Mouse (Mus musculus) cerebellum, postnatal 10 days (tissue): ENCODE data around the gene Inafm2.
A peak's percentile ranks its signal among the peaks of the same experiment; 100 is the strongest.

Experiments used
- DNase-seq, 2 experiments: peaks; one replicate each; pipeline ENCODE4 v3.0.0; 2021; ENCODE audit warnings: mixed read lengths in 2 of 2

Inafm2 gene

GRCm38 (mm10) chr2:118726873-118727272 is 18.7 kb upstream of the Inafm2 start:
- no peak for DNase-seq

GRCm38 (mm10) chr2:118727911-118728310 is 17.6 kb upstream of the Inafm2 start:
- no peak for DNase-seq

GRCm38 (mm10) chr2:118728337-118728736 is 17.2 kb upstream of the Inafm2 start, which contains the start of gene Plcb2:
Plcb2 (minus strand) TSS chr2:118728438.
- no peak for DNase-seq

GRCm38 (mm10) chr2:118729194-118729593 is 16.4 kb upstream of the Inafm2 start:
- DNase-seq: no peak

GRCm38 (mm10) chr2:118729816-118730621 is 15.5 kb upstream of the Inafm2 start:
- DNase-seq: no peak

GRCm38 (mm10) chr2:118730622-118730915 is 15.0 kb upstream of the Inafm2 start:
- DNase-seq: peak; percentile 70 to 77

GRCm38 (mm10) chr2:118731981-118732380 is 13.6 kb upstream of the Inafm2 start:
- no peak for DNase-seq

- DNase-seq: peak; percentile 78 to 80
These were observed 12.2 kb upstream of the Inafm2 start for GRCm38 (mm10) chr2:118733341-118733740.

- no peak for DNase-seq
These were observed 5.2 kb upstream of the Inafm2 start for GRCm38 (mm10) chr2:118740341-118740740.

- DNase-seq: peak in 1 of 2 experiments; percentile 1
These were observed 4.4 kb upstream of the Inafm2 start for GRCm38 (mm10) chr2:118741183-118741582.

- DNase-seq: peak; percentile 65 to 73
These were observed 2.2 kb upstream of the Inafm2 start for GRCm38 (mm10) chr2:118743261-118743943.

- no peak for DNase-seq
These were observed 937 bp upstream of the Inafm2 start for GRCm38 (mm10) chr2:118744621-118745020.

GRCm38 (mm10) chr2:118745915-118746901 is 650 bp downstream of the Inafm2 start:
- DNase-seq: peak; percentile 69 to 74

- peak; percentile 74 to 77 for DNase-seq
These were observed 1.9 kb downstream of the Inafm2 start for GRCm38 (mm10) chr2:118747301-118747960.

GRCm38 (mm10) chr2:118749341-118749884 is 3.9 kb downstream of the Inafm2 start:
- no peak for DNase-seq

GRCm38 (mm10) chr2:118750476-118750875 is 4.9 kb downstream of the Inafm2 start:
- DNase-seq: no peak

GRCm38 (mm10) chr2:118751896-118752791 is 6.6 kb downstream of the Inafm2 start:
- DNase-seq: no peak

GRCm38 (mm10) chr2:118752792-118753108 is 7.2 kb downstream of the Inafm2 start:
- no peak for DNase-seq

GRCm38 (mm10) chr2:118754143-118754542 is 8.6 kb downstream of the Inafm2 start:
- DNase-seq: no peak

- DNase-seq: no peak
These were observed 9.8 kb downstream of the Inafm2 start for GRCm38 (mm10) chr2:118755407-118755806.

- no peak for DNase-seq
These were observed 10.5 kb downstream of the Inafm2 start for GRCm38 (mm10) chr2:118756103-118756502.
